ENCODE assay signal across 22 mouse cellular contexts in the genomic region with DNA sequence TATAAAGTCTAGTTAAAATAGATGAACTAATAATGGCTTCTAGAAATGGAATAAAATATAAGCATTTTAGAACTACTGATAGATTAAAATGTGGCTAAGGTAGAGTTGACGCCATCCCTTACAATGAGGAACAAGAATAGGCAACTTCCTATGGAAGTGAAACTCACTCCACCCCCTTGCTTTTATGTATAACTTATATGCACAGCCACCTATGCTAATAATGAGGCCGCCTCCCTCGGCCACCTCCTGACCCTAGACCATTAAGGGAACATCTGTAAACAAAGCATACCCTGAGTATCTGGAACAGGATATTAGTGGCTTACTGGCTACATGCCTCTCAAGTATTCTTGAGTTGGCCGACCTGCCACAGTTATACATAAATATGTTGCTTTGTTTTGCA.
"Had no signal": no experiment of that assay in that cellular context is flagged by ENCODE, and none has a peak within 500 bp of the region (broad histone marks: within the 10 kb centered on the region; RNA-seq: fewer than 3 reads in every experiment).

No protein-coding gene starts in this region.

- H3K4me1 ChIP-seq: liver, embryonic 12.5 days; liver, embryonic 15.5 days had no signal

- H3K36me3 ChIP-seq: limb, embryonic 10.5 days; limb, embryonic 13.5 days; liver, embryonic 12.5 days; liver, embryonic 15.5 days; lung, embryonic 15.5 days; midbrain, embryonic 12.5 days; midbrain, embryonic 15.5 days; neural tube, embryonic 13.5 days; stomach, embryonic 15.5 days had no signal

- H3K27me3 ChIP-seq: limb, embryonic 13.5 days; liver, embryonic 12.5 days; liver, embryonic 15.5 days; lung, embryonic 15.5 days; midbrain, embryonic 12.5 days; midbrain, embryonic 15.5 days; neural tube, embryonic 13.5 days; stomach, embryonic 15.5 days had no signal

- DNase-seq: kidney, adult 2 months; kidney, postnatal 25 days; layer of hippocampus, adult 9-11 months; liver; lung, adult 18-20 months; lung, postnatal 10 days; lung, postnatal 36 days; thymus, postnatal 25 days had no signal

- H3K27ac ChIP-seq: kidney, postnatal 0 days; layer of hippocampus, adult 2 months; left cerebral cortex, adult 2 months; limb, embryonic 10.5 days; limb, embryonic 13.5 days; liver, embryonic 12.5 days; liver, embryonic 15.5 days; lung, embryonic 15.5 days; midbrain, embryonic 12.5 days; midbrain, embryonic 15.5 days; neural tube, embryonic 13.5 days; stomach, embryonic 15.5 days had no signal

- ATAC-seq: intestine, embryonic 16.5 days; liver, embryonic 12.5 days; midbrain, embryonic 15.5 days had no signal

- H3K9ac ChIP-seq: limb, embryonic 13.5 days; liver, embryonic 12.5 days; liver, embryonic 15.5 days; lung, embryonic 15.5 days; midbrain, embryonic 12.5 days; midbrain, embryonic 15.5 days; neural tube, embryonic 13.5 days; stomach, embryonic 15.5 days had no signal

- H3K4me3 ChIP-seq: layer of hippocampus, adult 2 months; left cerebral cortex, adult 2 months; limb, embryonic 10.5 days; limb, embryonic 13.5 days; liver, embryonic 12.5 days; liver, embryonic 15.5 days; lung, embryonic 15.5 days; midbrain, embryonic 12.5 days; midbrain, embryonic 15.5 days; myocyte; neural tube, embryonic 13.5 days; stomach, embryonic 15.5 days had no signal

- H3K4me2 ChIP-seq: limb, embryonic 13.5 days; liver, embryonic 12.5 days; liver, embryonic 15.5 days; lung, embryonic 15.5 days; midbrain, embryonic 12.5 days; midbrain, embryonic 15.5 days; neural tube, embryonic 13.5 days; stomach, embryonic 15.5 days had no signal

- H3K9me3 ChIP-seq: limb, embryonic 10.5 days; limb, embryonic 13.5 days; liver, embryonic 12.5 days; liver, embryonic 15.5 days; lung, embryonic 15.5 days; midbrain, embryonic 12.5 days; midbrain, embryonic 15.5 days; neural tube, embryonic 13.5 days; stomach, embryonic 15.5 days had no signal
